Mouse (Mus musculus): ENCODE data around the gene Avpi1. TPM values are rescaled to one million over a fixed set of nuclear protein-coding genes. Genes with fewer than 3 reads are reported as not detected.

Gene Avpi1
- polyA plus RNA-seq (2015; fragmentation: Nextera tagmentation; extraction: Ambion mirVana): 20.6 and 21.3 TPM in 2 replicates

- DNase-seq (ENCODE audit: low spot score): peak; percentile 95
These were observed at the start of gene Avpi1 for GRCm38 (mm10) chr19:42128787-42129508. Avpi1 (minus strand) TSS chr19:42129059.

DNA sequence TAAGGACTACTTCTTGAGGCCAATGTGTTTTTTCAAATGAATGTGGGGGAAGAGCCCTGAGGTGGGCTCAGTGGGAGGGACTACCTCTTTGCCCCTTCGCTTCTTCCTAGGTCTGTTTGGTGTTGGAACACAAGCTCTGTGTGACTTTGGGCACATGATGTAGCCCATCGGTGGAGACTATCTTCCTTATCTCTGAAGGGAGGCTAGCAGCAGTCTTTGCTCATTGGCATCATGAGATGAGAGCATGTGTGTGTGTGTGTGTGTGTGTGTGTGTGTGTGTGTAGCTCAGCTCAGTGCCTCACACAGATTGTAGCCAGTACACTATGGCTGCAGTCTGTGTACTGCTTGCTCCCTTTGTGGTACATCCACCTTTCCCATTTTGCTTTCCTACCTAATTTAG lies 48.6 kb upstream of the Avpi1 start:
- DNase-seq (ENCODE audit: low spot score): no peak

- no peak for DNase-seq (ENCODE audit: low spot score)
These were observed 48.0 kb upstream of the Avpi1 start for GRCm38 (mm10) chr19:42176841-42177240.

DNA sequence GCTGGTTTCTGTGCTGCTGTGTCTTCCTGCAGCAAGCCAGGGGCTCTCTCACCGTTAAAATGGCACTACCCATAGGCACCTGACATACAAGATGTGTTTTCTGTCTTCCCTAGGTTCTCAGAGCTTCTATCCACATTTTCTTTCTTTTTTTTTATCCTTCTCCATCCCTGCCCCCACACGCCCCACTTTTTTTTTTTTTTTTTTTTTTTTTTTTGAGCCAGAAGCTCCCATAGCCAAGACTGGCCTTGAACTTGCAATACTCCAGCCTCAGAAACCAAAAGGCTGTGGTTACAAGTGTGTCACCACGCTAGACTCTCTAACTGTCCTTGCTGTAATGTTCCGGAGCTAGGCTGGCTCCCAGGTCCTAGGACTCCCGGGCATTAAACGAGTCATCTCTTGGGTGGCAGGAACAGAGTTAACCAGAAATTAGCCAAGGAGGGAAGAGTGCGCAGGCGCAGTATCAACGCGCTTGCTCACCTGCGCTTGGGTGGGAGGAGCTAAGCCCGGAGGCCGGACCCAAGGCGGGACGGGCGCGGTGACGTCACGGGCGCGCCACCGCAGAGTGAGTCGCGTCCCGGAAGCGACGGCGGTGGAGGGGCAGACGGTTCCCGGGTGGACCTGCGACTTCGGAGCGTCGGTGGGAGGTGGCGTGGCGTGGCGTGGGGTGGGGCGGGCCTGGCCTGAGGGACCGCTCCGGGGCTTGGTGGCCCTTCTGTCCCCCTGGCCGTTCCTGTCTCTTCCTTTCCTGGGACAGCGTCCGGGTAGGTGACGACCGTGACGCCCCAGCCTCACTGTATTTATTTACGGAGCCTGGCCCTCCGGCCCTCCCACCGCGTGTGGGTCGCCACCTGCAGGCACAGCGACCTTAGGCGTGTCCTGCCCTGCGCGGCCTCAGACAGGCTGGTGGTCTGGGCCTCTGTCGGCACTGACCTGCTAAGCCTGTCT lies 41.4 kb upstream of the Avpi1 start:
- peak; percentile 97 for DNase-seq (ENCODE audit: low spot score)

GRCm38 (mm10) chr19:42169322-42169975 lies 40.6 kb upstream of the Avpi1 start:
- DNase-seq (ENCODE audit: low spot score): no peak

GRCm38 (mm10) chr19:42167489-42167888 lies 38.6 kb upstream of the Avpi1 start:
- DNase-seq (ENCODE audit: low spot score): no peak

DNA sequence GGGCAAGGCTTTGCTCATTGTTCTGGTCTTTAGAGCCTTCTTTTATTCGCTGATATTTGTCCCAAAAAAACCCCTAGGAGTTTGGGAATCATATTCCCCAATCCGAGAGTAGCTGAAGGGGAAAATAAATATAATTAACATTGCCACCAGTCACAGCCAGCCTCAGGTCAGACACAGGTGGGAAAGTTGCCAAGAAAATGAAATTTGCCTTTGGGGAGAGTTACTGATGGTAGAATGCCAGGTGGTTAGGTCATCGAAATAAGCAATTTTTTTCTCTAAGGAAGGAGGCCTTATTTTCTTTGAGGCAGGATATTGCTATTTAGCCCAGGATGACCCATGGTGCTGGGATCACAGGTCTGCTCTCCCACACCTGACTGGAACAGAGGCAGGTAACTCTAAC lies 37.9 kb upstream of the Avpi1 start:
- no peak for DNase-seq (ENCODE audit: low spot score)

DNA sequence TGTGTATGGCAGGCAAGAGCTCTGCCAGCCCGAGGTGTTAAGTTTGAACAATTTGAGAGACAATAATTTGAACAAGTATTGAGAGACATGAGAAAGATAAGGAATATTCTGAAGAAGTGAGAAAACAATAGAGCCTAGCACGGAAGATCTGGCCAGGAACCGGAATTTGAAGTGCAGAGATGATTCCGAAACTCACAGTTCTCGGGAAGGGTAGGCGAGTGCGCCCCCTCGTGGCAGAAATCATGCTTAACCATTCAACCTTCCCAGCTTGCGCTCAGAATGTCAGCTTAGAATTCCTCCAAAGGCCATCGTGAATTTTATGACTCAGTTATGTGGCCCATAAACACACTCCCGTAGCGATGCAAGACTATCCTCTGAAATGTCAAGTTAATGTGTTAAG lies 37.3 kb upstream of the Avpi1 start:
- peak; percentile 82 for DNase-seq (ENCODE audit: low spot score)

GRCm38 (mm10) chr19:42164188-42164587 lies 35.3 kb upstream of the Avpi1 start:
- DNase-seq (ENCODE audit: low spot score): no peak

GRCm38 (mm10) chr19:42163764-42164163 lies 34.9 kb upstream of the Avpi1 start, which contains the start of gene Zfyve27:
Zfyve27 (plus strand) TSS chr19:42163951.
- no peak for DNase-seq (ENCODE audit: low spot score)

DNA sequence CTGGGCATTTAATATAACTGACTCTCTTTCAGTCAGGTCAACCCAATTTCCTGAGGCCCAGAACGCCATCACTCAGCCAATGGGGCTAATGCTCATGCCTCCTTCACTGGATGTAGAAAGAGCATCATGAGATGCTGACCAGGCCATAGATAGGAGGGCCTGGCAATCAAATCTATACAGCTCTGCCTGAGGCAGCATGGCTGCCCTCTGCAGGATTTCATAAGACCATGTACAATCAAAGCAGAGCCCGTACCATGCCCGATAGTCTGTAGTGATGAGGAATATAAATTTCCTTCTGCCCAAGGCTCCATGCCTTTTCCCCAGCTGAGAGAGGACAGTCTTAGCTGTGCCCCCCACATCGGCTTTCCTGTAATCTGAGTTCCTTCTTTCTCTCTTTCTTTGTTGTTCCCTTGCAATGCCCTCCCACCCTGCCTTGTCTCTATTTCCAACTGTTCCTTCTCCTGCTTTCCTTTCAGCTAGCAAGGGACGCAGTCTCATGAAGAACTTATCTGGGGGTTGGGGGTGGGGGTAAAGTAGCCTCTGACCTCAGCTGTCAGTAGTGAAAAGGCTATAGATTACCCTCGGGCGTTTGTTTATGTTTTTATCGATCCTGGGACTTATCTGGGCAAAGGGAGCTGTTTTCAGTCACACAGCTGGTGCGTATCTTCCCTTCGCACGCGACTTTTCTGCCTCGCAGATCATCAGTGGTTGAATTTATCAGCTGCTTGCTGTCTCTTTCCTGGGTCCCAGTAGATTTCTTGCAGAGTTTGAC lies 29.6 kb upstream of the Avpi1 start:
- no peak for DNase-seq (ENCODE audit: low spot score)

DNA sequence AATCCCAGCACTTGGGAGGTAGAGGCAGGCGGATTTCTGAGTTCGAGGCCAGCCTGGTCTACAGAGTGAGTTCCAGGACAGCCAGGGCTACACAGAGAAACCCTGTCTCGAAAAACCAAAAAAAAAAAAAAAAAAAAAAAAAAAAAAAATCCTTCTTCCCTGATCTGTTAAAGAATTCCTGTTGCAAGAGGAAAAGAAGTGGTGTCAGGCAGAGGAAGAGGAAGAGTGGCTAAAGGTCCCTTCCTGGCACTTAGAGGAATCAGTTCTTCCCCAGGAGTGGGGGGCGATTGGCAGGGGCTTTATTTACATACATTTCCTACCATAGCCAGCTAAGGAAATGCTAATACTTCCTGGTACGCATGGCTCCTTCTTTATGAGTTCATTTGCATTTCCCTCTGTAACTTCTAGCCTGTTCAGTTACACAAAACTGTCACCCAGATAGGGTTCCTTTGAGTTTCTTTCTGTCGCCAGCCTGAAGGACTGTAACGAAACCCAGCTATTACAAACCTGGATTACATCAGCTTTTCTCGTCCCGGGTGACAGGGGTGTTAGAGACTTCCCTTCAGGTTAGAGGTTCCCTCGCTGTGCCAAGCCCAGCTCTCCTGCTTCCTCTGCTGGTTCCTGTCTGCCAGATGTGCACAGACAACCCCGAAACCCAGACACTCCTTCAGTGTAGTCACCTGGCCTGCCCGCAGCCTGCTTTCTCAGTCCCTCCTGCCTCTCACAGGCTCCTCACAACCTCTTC lies 28.8 kb upstream of the Avpi1 start:
- peak; percentile 25 for DNase-seq (ENCODE audit: low spot score)

DNA sequence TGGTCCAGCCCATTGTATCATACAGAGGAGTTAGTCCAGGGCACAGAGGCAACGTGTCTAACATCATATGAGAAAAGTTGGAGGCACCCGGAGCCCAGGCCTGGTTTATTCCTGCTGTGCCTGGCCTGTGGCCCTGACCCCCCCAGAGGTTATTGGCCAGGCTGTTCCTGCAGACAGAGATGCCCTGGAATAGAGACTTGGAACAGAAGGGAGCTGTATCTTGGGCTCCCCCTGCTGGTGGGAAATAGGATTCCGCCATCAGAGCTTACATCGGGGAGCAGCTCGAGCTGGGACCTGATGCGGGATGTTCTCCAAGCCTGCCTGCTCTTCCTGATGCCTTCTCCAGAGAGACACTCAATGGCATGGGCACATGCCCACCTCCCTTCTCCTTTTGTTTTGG lies 23.1 kb upstream of the Avpi1 start:
- DNase-seq (ENCODE audit: low spot score): peak; percentile 71

DNA sequence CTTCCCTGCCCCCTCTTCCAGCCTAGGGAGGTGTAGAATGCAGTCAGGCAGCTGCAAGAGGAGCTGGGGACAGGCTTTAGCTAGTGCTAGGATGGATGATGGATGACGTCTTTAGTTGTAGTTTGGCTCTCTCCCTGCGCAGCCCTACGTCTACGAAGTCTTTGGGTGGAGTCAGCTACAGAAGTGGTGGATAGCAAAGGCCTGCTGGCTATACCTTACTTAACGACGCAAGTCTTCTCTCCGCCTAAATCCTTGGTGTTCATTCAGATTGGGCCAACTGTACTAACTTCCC lies 19.7 kb upstream of the Avpi1 start:
- no peak for DNase-seq (ENCODE audit: low spot score)

GRCm38 (mm10) chr19:42147769-42148568 lies 19.1 kb upstream of the Avpi1 start:
- peak; percentile 11 for DNase-seq (ENCODE audit: low spot score)

GRCm38 (mm10) chr19:42147170-42147768 lies 18.4 kb upstream of the Avpi1 start, which contains the start of gene Marveld1:
Marveld1 (plus strand) TSS chr19:42147400.
- DNase-seq (ENCODE audit: low spot score): peak; percentile 45

- no peak for DNase-seq (ENCODE audit: low spot score)
These were observed 17.6 kb upstream of the Avpi1 start for GRCm38 (mm10) chr19:42146276-42147010.

DNA sequence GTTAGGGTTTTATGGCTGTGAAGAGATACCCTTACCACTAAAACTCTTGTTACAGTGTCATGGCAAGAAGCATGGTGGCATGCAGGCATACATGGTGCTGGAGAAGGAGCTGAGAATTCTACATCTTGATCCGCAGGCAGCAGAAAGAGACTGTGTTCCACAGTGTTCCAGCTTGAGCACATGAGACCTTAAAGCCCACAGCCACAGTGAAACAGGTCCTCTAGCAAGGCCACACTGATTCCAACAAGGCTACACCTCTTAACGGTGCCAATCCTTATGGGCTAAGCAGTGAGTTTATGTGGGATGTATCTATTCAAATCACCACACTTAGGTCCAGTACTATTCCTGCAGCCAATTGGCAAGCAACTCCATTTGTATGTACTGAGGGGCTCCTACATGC lies 16.9 kb upstream of the Avpi1 start:
- DNase-seq (ENCODE audit: low spot score): no peak
